Mouse (Mus musculus) inflammation-experienced regulatory T-cells, adult 6 months (primary cell): ENCODE data around the gene Fbxw27. TPM values are rescaled to one million over a fixed set of nuclear protein-coding genes. Genes with fewer than 3 reads are reported as not detected.
"Not testable (repeated sequence)": the region's sequence is repeated elsewhere in the genome, so short reads cannot be mapped to it uniquely, and the experiment has no call there.

ENCODE experiments used
- ATAC-seq: one replicate; pipeline ENCODE4 v1.8.0; 2017
- polyA plus RNA-seq, 3 experiments: library from polyadenylated mRNA; unstranded; fragments of 100-300 nt; shearing (Covaris generic); gene quantifications; one replicate each; pipeline ENCODE4 v1.2.1; 2017

The Fbxw27 gene
- not detected for polyA plus RNA-seq

DNA sequence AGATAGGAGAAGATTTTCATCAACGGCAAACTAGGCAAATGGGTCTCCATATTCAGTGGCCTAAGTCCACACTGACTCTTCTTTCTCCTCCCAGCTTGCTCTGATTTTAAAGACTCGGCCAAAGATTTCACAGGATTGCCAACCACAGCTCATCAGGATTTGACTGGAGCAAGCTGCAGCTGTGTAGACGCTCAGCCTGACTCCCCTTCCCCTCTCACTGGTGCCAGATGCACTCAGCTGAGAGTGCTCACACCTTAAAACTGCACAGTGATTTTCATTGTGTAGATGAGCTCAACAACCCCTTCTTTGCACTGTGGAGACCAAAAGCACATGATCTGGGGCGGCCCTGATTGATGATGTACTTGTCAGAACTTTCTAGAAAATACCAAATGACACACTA, at the start of gene Fbxw27:
Gene Fbxw27, minus strand, starts transcription at position 101 of the 400 bp plus-strand sequence.
- ATAC-seq: not testable (repeated sequence)

GRCm38 (mm10) chr9:109833088-109833412, 42.6 kb upstream of the Fbxw27 start:
- ATAC-seq: no peak

DNA sequence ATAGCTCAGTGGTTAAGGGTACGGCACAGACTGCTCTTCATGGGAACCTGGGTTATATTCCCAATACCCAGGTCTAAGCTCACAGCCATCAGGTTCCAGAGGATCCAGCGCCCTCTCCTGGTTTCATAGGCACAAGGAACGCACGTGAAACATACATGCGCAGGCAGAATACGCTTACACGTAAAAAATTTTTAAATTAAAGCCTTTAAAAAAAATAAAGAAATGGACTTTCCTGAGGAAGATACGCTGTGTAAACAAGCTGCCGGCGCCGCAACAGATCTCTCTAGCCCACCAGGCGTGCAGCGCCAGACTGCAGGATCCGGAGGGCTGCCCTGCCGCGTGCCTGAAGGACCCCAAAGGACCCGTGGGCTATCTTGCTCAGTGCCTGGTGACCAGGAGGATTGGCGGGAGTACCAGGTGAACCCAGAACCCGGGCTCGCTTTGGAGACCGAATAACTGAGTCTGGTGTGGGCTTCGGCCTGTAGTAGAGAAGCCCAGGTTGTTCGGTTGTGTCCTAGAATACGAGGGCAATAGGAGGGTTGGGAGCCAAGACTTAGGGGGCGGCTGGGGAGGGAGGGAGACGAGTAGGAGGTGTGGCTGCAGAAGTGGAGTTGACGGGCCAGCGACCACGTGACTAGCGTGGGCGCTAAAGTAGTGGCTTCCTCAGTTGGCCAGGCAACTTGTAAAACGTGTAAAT, 42.1 kb upstream of the Fbxw27 start, which contains the start of gene Nme6:
Gene Nme6, plus strand, starts transcription at position 359 of the 697 bp plus-strand sequence.
- ATAC-seq: peak; percentile 89

- no peak for ATAC-seq
These were observed 35.7 kb upstream of the Fbxw27 start for GRCm38 (mm10) chr9:109826181-109826580.

DNA sequence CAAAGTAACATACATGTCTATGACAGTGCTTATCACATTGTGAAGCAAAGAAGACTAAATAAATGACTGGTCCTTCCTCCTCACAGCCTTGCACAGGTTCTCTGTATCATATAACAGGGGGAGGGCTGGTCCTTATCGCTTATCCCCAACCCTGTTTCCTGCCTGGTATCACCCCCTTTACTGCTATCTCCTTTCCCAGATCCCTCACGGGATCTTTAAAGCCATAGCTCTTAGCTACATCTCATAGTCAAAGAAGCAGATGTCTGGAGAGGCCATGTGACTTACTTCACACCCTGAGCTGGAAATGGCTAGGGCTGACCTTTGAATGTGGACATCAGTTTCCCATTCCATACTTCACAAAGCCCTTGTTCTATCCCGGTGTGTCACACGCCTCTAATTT, 35.3 kb upstream of the Fbxw27 start:
- ATAC-seq: no peak

DNA sequence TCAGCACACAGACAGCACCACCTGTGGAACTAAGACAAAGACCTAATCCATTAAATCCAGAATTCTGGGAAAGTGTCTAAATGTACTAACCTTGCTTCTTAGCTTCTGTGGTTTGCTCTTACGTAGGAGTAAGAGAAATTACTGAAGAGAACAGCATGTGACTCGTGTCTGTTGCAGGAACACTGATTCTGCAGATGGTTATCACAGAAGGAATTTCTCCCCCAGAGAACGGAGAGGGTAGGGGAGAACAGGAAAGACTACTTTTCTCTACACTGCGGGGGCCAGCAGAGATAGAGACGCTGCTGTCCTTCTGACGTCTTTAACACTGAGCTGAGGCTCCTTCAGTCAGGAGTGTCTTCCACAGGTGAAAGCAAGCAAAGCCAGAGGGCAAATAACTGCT, 25.9 kb upstream of the Fbxw27 start:
- ATAC-seq: no peak

- no peak for ATAC-seq
These were observed 23.0 kb upstream of the Fbxw27 start for GRCm38 (mm10) chr9:109813424-109813823.

DNA sequence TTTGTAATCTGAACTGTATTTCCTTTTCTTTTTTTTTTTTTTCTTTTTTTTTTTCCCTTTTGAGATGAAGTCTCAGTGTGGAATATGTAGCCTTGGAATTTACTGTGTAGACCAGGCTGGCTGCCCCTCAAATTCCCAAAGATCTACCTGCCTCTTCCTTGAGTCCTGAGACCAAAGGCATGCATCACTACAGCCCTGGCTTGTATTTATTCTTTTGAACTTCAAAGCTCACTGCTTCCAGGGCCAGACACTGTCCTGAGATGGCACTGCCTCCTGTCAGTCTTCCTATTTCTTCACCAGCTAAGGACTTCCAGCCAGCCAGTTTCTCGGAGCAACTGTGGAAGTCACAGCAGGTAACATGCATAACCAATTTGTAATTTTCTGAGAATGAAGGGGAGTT, 21.5 kb upstream of the Fbxw27 start, which contains the start of gene Spink8:
Gene Spink8, plus strand, starts transcription at position 301 of the 400 bp plus-strand sequence.
- no peak for ATAC-seq

GRCm38 (mm10) chr9:109807898-109808297, 17.4 kb upstream of the Fbxw27 start:
- ATAC-seq: no peak

GRCm38 (mm10) chr9:109806695-109807293, 16.3 kb upstream of the Fbxw27 start:
- ATAC-seq: no peak

DNA sequence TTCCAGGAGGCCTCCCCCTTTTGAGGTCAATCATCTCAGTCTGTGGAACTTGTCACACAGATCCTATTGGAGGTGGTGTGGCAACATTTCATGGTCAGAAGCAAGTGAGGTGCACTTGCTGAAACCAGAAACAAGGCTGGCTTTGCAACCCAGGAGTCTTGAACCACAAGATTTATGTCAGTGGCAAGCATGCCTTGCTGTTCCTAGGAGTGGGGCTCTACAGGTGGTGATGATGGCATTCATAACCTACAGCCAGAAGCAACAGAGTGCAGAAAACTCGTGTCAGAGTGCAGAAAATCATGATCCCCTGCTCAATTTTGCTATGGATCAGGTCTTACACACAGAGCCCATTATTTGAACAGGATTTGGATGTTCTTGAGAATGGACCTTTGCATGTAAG, 15.8 kb upstream of the Fbxw27 start:
- no peak for ATAC-seq

DNA sequence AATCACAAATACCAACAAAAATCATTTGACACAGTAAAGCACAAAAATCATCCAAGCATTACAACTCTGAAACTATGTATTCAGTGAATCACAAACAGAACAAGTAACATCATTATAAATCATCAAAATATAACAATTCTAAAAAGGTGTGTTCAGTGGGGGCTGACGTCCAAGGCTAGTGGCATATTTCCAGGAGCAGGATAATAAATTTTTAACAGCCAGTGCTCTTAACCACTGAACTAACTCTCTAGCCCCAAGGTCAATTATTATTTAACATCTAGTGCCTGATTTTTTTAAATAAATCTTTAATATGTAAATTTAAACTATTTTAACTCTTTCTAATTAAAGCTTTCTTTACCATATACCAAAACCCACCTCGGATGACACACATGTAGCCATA, 15.1 kb upstream of the Fbxw27 start:
- ATAC-seq: not testable (repeated sequence)

GRCm38 (mm10) chr9:109798051-109798450, 7.6 kb upstream of the Fbxw27 start:
- ATAC-seq: no peak

DNA sequence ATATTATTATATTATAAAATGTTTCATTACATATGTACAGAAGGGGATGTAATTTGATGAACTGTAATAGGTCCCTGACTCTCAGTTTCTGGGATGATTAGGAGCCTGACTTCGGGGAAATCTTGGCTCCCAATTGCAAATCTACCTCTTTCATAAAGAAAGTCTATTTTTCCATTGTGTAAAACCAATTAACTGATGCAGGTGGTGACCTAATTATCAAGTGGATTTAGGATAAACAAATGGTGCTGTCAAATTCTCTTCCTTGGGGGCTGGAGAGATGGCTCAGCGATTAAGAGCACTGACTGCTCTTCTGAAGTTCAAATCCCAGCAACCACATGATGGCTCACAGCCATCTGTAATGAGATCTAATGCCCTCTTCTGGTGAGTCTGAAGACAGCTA, 5.3 kb upstream of the Fbxw27 start:
- no peak for ATAC-seq

DNA sequence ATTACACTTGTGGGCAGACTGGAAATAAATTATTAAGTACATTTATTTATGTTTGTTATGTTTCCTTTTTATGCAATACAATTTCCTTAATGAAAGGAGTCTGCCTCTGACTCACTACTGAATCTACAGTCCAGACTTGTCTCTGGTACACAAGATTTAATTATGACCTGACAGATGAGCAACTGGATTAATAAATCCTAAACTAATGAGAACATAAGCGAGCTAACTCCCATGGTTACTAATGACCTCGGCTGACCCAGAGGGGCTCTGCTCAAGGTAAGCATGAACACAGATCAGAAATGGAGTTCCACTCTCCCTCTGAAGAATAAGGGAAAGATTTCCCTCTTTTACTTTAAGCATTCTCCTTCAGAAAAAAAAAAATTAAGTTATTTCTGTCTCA, 4.8 kb upstream of the Fbxw27 start:
- ATAC-seq: no peak

DNA sequence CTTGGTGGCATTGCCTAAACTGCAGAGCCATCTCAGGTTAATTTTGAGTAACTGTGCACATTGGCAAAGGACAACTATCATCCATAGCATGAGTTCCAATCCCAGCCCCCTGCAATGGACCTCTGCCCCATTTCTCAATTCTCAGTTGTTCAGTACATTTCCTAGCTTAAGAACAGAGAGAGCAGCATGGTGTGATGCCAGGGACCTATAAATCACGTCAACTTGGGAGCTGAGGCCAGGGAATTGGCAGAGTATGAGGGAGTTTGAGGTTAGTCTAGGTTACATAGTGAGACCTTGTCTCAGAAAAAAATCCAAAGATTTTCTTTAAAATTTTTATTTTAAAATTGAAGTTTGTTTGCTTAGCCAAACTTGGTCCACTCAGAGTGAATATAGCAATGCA, 23.6 kb downstream of the Fbxw27 start:
- not testable (repeated sequence) for ATAC-seq

DNA sequence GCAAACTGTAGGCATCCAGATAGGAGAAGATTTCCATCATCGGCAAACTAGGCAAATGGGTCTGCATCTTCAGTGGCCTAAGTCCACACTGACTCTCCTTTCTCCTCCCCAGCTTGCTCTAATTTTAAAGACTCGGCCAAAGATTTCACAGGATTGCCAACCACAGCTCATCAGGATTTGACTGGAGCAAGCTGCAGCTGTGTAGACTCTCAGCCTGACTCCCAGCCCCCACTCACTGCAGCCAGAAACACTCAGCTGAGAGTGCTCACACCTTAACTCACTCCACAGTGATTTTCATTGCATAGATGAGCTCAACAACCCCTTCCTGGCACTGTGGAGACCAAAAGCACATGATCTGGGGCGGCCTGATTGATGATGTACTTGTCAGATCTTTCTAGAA, 44.5 kb downstream of the Fbxw27 start, which contains the start of gene Fbxw26:
Gene Fbxw26, minus strand, starts transcription at position 101 of the 400 bp plus-strand sequence.
- ATAC-seq: not testable (repeated sequence)

Other genes starting within 250 kb of the Fbxw27 start
- gene Fbxw15, start 222.4 kb downstream of the Fbxw27 start, polyA plus RNA-seq: not detected
- not detected for gene Fbxw24, start 164.6 kb downstream of the Fbxw27 start, polyA plus RNA-seq
- not detected for gene Fbxw25, start 126.0 kb downstream of the Fbxw27 start, polyA plus RNA-seq
- gene Fbxw18, start 88.0 kb downstream of the Fbxw27 start, polyA plus RNA-seq: not detected
- not detected for gene Fbxw26, start 44.6 kb downstream of the Fbxw27 start, polyA plus RNA-seq
- not detected for gene Spink8, start 21.6 kb upstream of the Fbxw27 start, polyA plus RNA-seq
- gene Nme6, start 42.1 kb upstream of the Fbxw27 start, polyA plus RNA-seq: 10 to 100 TPM in 1 of 3 experiments, 1 to 10 TPM in 2; 6.7 to 16.6 (median 9.4) TPM
- gene Camp, start 58.9 kb upstream of the Fbxw27 start, polyA plus RNA-seq: 1 to 10 TPM in 1 of 3 experiments, not detected in 2; 1.5 TPM
- 10 to 100 TPM in 1 of 3 experiments, 1 to 10 TPM in 2; 6.2 to 10.2 (median 8.1) TPM for gene Cdc25a, start 84.9 kb upstream of the Fbxw27 start, polyA plus RNA-seq
- gene Map4, start 140.8 kb upstream of the Fbxw27 start, polyA plus RNA-seq: 10 to 100 TPM; 32.9 to 44.2 (median 35.5) TPM